Mouse (Mus musculus) embryonic facial prominence, embryonic 13.5 days (tissue): ENCODE measurements around the gene Hat1. TPM values are rescaled to one million over a fixed set of nuclear protein-coding genes. Genes with fewer than 3 reads are reported as not detected.

Experiments
- ATAC-seq: fragments of 200-750 bp; cut with Nextera tagmentation; 2 replicates; pipeline ENCODE4 v1.8.0; 2017; ENCODE audit warnings: low read depth; ENCODE audit not compliant: insufficient number of reproducible peaks, insufficient read depth, low FRiP score, low TSS enrichment
- H3K27ac ChIP-seq: fragments of 300-500 bp; sonication (generic); 2 replicates; pipeline ENCODE4 v1.5.1; 2015; ENCODE audit warnings: moderate library complexity, mild to moderate bottlenecking, inconsistent platforms
- H3K27me3 ChIP-seq: fragments of 300-500 bp; sonication (generic); 2 replicates; pipeline ENCODE4 v1.6.1; 2015; ENCODE audit warnings: mild to moderate bottlenecking, inconsistent platforms
- H3K36me3 ChIP-seq: fragments of 300-500 bp; sonication (generic); 2 replicates; pipeline ENCODE4 v1.6.1; 2015; ENCODE audit warnings: mild to moderate bottlenecking, inconsistent platforms
- H3K4me1 ChIP-seq: fragments of 300-500 bp; sonication (generic); 2 replicates; pipeline ENCODE4 v1.6.1; 2015; ENCODE audit warnings: inconsistent platforms
- H3K4me2 ChIP-seq: fragments of 300-500 bp; sonication (generic); 2 replicates; pipeline ENCODE4 v1.6.1; 2015; ENCODE audit warnings: moderate library complexity, mild to moderate bottlenecking, inconsistent platforms
- H3K4me3 ChIP-seq: fragments of 300-500 bp; sonication (generic); 2 replicates; pipeline ENCODE4 v1.5.1; 2015; ENCODE audit warnings: mild to moderate bottlenecking, inconsistent platforms
- H3K9ac ChIP-seq: fragments of 300-500 bp; sonication (generic); 2 replicates; pipeline ENCODE4 v1.6.1; 2015; ENCODE audit warnings: mild to moderate bottlenecking, inconsistent platforms
- H3K9me3 ChIP-seq: fragments of 300-500 bp; sonication (generic); 2 replicates; pipeline ENCODE4 v1.6.1; 2016; ENCODE audit warnings: inconsistent platforms
- WGBS: fragments of 180-500 bp; shearing (Covaris S2); methylation state at CpG from one replicate; pipeline ENCODE4 v1.1.7; 2015; ENCODE audit warnings: mixed read lengths; 5-methylcytosine and 5-hydroxymethylcytosine counted together
- polyA plus RNA-seq: library from polyadenylated mRNA; unstranded; fragments of >200 nt; fragmentation: Nextera tagmentation; extraction: Ambion mirVana; gene quantifications from 2 replicates; pipeline ENCODE4 v1.2.1, GENCODE M21; 2015

The Hat1 gene
- polyA plus RNA-seq, result 117 and 135 TPM in 2 replicates

DNA sequence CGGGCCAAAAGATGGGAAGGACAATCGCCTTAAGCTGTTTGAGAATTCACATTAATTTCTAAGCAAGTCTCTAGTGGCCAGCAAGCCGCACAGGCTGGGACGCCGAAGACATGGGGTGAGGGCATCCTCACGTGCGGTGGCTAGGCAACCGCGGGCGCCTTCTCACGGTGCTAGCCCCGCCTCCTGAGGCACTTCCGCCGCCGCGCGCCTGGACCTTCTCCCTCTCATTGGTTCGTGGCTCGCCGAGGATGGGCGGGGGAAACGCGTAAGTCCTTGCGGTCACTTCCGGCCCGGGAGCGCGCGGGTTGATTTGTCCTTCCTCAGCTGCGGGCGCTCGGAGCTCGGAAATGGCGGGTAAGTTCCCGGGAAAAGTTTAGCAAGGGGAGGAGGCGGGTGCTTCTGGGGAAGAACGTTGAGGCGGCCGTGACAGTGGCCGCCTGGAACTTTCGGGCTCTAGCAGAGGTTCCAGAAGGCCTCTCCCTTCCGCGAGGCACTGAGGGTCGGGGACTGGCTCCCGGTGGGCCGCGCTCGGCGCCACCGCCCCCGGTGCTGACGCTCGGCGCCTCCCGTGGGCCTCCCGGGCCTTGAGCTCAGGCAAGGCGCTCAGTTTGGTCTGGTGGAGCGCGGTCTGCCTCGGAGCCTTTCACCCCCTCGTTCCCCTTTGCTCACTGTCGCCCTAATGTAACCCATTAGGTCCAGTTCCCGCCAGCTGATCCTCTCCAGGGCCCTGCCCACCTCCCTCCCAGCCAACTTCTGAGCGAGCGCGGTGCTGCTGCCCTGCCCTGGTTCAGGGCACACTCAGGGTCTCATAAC, at the start of gene Hat1:
Gene Hat1, plus strand, starts transcription at position 8 of the 813 bp plus-strand sequence.
- WGBS, result under 1% methylated on average over 66 of the region's 66 CpGs
- peak; percentile 94 for ATAC-seq
- Histone ChIP-seq H3K27ac (peak within 1 kb of the TSS; percentile 84), H3K4me1 (peaks cover 6% of the 10 kb centered on the region), H3K9me3 (no peaks in the 10 kb centered on the region), H3K4me3 (peak within 1 kb of the TSS; percentile 91), H3K9ac (peak within 1 kb of the TSS; percentile 92), H3K4me2 (peak within 1 kb of the TSS; percentile 76), H3K27me3 (no peaks in the 10 kb centered on the region), H3K36me3 (peaks cover 23% of the 10 kb centered on the region)

DNA sequence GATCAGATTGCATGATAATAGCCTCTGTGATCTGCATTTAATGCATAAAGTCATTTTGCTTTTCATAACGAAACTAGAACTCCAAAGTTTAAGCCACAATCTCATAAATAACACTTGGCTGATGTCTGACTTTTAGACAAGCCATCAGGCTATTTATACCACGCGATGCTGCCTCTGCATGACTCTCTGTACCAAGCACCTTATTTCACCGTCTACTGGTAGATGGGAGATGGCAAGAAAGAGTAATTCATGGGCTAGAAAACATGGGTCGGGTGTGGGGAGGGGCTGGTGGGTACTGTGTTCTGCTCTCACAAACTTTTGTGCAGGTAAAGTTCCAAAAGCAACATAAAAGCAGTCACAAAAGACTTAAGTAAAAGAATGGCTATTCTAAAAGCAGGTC, 48.6 kb upstream of the Hat1 start:
- Histone ChIP-seq H3K36me3 (peaks cover 33% of the 10 kb centered on the region), H3K4me3 (no peak overlapping the region), H3K4me1 (no peaks in the 10 kb centered on the region), H3K9me3 (no peaks in the 10 kb centered on the region), H3K4me2 (no peak overlapping the region), H3K27ac (no peak overlapping the region), H3K27me3 (no peaks in the 10 kb centered on the region), H3K9ac (no peak overlapping the region)
- no peak for ATAC-seq
- WGBS, result 69% methylated on average over 5 of the region's 5 CpGs

DNA sequence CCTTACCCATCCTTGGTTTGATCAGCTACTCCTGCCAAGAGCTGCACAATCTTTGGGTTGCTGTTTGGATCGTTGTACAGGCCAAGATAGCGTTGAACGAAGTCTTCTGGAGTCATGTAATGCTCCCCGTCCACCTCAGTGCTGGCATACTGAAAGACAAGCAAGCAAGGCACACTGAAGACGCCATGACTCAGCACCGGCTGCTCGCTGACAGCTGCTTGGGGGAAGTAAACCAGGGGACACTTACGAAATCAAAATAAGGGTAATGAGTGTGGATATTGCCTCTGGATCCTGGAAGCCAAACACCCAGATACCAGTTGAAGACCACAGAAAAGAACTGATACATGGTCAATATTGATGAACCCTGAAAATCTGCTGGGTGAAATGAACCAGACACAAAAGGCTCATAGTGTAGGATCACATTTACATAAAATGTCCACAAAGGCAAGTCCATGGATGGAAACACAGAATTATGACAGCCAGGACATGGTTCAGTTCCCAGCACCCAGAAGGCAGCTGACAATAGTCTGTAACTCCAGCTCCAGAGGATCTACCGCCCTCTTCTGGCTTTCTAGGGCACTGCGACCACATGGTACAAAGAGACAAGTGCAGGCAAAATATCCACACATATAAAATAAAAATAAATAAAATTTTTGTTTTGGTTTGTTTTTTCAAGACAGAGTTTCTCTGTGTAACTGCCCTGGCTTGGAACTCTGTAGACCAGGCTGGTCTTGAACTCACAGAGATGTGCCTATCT, 44.7 kb upstream of the Hat1 start:
- no peaks in the 10 kb centered on the region for H3K9me3 ChIP-seq
- H3K27me3 ChIP-seq, result no peaks in the 10 kb centered on the region
- H3K4me2 ChIP-seq, result no peak overlapping the region
- no peak overlapping the region for H3K9ac ChIP-seq
- no peak overlapping the region for H3K27ac ChIP-seq
- H3K36me3 ChIP-seq, result peaks cover 24% of the 10 kb centered on the region
- 92% methylated on average over 10 of the region's 10 CpGs for WGBS
- H3K4me3 ChIP-seq, result no peak overlapping the region
- 0 out of 2 replicates have a peak, but pooled peaks cover 2% of the 10 kb centered on the region for H3K4me1 ChIP-seq
- no peak for ATAC-seq

DNA sequence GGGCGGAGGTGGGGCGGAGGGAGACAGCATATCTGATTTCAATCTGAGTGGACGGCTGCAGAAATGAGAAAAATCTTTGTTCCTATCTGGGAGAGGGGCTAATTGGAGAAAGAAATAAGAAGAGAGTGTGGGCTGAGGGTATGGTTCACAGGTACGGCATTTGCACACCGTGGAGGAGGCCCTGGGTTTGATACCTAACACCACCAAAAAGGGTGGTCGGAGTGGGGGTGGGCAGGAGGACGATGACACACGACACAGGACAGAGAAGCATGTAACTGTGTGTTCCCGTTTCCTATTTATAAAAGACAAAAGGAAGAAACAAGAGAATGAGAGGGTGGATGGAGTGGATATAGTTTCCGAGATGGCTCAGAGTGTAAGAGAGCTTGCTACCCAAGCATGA, 41.6 kb upstream of the Hat1 start:
- H3K4me2 ChIP-seq, result no peak overlapping the region
- peaks cover 8% of the 10 kb centered on the region for H3K4me1 ChIP-seq
- no peaks in the 10 kb centered on the region for H3K9me3 ChIP-seq
- no peaks in the 10 kb centered on the region for H3K27me3 ChIP-seq
- H3K36me3 ChIP-seq, result peaks cover 21% of the 10 kb centered on the region
- no peak overlapping the region for H3K27ac ChIP-seq
- no peak overlapping the region for H3K9ac ChIP-seq
- 68% methylated on average over 10 of the region's 10 CpGs for WGBS
- no peak for ATAC-seq
- no peak overlapping the region for H3K4me3 ChIP-seq

DNA sequence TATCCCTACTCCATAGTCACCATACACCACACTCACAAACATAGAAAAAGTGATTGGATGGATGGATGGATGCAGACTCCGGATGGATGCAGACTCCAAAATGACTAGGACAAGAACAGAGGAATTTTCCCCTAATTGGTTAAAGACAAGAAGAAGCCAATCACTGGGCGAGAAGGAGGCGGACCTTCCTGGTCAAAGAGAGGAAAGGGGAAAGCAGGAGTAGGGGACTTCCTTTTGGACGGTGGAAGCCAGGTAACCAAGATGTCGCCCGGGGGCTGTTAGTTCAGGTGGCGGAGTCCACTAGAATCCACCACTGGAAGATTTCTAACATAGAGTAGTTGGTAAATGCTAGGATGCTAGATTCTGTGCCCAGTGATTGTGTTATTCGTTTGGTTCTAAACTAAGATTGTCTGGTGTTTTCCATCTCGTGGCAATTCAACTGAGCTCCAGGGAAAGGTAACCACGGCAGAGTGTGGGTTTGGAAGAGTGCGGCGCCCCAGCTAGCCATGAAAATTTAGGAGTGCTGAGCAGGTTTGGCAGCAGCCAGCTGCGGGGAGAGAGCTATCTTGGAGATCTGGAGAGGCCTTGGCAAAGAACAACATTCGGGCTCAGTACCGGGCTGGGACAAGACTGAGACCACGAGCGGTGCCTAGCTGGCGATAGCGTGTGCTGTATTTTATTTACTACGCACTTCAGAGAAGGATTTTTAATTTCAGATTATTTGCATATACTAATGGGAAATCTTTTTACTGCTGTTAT, 40.8 kb upstream of the Hat1 start:
- ATAC-seq, result no peak
- Histone ChIP-seq H3K4me2 (no peak overlapping the region), H3K4me3 (no peak overlapping the region), H3K27ac (no peak overlapping the region), H3K4me1 (peaks cover 8% of the 10 kb centered on the region), H3K36me3 (peaks cover 14% of the 10 kb centered on the region), H3K9me3 (no peaks in the 10 kb centered on the region), H3K9ac (no peak overlapping the region), H3K27me3 (no peaks in the 10 kb centered on the region)
- 90% methylated on average over 20 of the region's 20 CpGs for WGBS

DNA sequence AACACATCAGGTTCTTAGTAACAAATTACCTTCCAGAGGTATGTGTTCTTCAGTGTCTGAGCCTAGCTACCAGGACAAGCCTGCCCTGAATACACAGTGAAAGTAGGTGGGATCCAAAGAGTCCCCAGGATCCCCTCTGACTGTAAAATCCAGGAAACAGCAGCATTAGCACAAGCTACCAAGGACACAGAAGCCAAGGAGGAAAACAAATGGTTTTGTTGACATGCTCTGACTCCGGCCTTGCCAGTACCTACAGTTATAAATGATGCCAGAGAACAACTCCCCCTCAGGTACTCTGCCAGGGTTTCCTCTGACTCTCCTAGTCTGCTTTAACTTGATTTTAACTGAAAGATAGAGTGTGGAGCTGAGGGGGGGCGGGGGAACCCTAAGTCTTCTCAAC, 39.2 kb upstream of the Hat1 start:
- no peaks in the 10 kb centered on the region for H3K36me3 ChIP-seq
- H3K27ac ChIP-seq, result no peak overlapping the region
- 68% methylated on average over 2 of the region's 2 CpGs for WGBS
- H3K27me3 ChIP-seq, result no peaks in the 10 kb centered on the region
- H3K4me3 ChIP-seq, result no peak overlapping the region
- H3K9ac ChIP-seq, result no peak overlapping the region
- no peak overlapping the region for H3K4me2 ChIP-seq
- ATAC-seq, result no peak
- H3K9me3 ChIP-seq, result no peaks in the 10 kb centered on the region
- peaks cover 8% of the 10 kb centered on the region for H3K4me1 ChIP-seq

DNA sequence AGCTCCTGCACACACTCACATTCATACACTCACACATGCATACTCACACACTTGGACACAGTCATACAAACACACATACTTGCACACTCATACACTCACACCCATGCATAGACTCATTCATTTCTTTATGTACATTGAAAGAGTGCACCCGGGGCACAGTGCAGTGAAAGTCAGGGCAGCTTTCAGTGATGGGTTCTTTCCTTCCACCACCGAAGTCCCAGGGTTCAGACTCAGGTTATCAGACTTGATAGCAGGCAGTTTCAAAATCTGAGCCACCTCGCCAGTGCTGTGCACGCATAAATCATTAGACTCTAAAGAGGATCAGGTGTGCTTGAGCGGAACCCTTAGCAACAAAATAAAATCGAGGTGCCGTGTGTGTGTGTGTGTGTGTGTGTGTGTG, 38.6 kb upstream of the Hat1 start:
- Histone ChIP-seq H3K27ac (no peak overlapping the region), H3K27me3 (no peaks in the 10 kb centered on the region), H3K36me3 (no peaks in the 10 kb centered on the region), H3K9ac (no peak overlapping the region), H3K4me1 (peaks cover 8% of the 10 kb centered on the region), H3K4me2 (no peak overlapping the region), H3K4me3 (no peak overlapping the region), H3K9me3 (no peaks in the 10 kb centered on the region)
- ATAC-seq, result no peak
- WGBS, result 71% methylated on average over 7 of the region's 7 CpGs

DNA sequence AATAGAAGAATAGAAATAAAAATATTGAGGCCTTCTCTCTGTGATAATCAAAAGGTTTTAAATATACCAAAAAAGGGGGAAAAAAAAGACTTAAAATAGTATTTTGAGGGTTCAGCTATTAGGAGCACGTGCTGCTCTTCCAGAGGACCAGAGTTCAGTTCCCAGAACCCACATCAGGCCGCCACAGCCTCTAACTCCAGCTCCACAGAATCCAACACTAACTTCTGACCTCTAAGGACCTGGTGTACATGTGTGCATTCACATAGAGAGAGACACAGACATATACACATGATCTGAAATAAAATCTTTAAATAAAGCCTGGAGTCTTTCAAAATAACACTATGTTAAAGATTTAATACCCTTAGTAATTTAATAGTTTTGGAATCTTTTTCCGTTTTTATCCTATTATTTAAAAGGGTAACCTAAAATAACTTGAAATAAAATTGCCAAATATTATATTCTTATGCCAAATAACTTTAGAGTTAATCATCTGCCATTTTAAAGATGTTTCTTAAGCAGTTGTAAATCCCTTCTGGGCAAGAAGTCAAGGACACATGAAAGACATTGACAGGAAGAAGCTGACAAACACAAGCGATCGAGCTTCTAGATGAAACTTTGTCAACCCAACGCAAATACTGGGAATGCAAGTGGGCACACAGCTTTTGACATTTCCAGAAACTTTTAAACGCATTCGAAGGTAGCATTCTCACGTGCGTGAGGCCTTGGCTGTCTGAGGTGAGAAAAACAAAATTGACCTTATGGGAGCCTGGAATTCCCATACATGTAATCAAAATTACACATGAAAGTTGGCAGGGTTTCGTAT, 37.6 kb upstream of the Hat1 start:
- 73% methylated on average over 11 of the region's 11 CpGs for WGBS
- no peak for ATAC-seq

DNA sequence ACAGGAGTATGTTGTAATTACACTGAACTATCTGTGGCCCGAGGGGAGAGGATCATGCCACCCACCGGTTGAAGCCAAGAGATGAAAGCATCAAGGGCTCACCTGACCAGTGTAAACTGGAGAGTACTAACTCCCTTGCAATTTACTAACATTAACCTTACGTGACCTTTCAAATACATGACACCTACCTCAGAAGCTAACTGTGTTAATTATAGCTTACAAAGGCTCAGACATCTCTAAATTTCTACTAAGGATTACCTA, 37.1 kb upstream of the Hat1 start:
- Histone ChIP-seq H3K27me3 (no peaks in the 10 kb centered on the region), H3K27ac (no peak overlapping the region), H3K36me3 (no peaks in the 10 kb centered on the region), H3K9ac (no peak overlapping the region), H3K4me2 (no peak overlapping the region), H3K9me3 (no peaks in the 10 kb centered on the region), H3K4me1 (peaks cover 8% of the 10 kb centered on the region), H3K4me3 (no peak overlapping the region)
- 67% methylated on average over 3 of the region's 3 CpGs for WGBS
- no peak for ATAC-seq

More for the DNA sequence above, 37.6 kb upstream of the Hat1 start:
- Histone ChIP-seq H3K9me3 (no peaks in the 10 kb centered on the region), H3K4me1 (peaks cover 8% of the 10 kb centered on the region), H3K4me3 (no peak overlapping the region), H3K27me3 (no peaks in the 10 kb centered on the region), H3K36me3 (no peaks in the 10 kb centered on the region), H3K4me2 (no peak overlapping the region), H3K27ac (no peak overlapping the region), H3K9ac (no peak overlapping the region)

DNA sequence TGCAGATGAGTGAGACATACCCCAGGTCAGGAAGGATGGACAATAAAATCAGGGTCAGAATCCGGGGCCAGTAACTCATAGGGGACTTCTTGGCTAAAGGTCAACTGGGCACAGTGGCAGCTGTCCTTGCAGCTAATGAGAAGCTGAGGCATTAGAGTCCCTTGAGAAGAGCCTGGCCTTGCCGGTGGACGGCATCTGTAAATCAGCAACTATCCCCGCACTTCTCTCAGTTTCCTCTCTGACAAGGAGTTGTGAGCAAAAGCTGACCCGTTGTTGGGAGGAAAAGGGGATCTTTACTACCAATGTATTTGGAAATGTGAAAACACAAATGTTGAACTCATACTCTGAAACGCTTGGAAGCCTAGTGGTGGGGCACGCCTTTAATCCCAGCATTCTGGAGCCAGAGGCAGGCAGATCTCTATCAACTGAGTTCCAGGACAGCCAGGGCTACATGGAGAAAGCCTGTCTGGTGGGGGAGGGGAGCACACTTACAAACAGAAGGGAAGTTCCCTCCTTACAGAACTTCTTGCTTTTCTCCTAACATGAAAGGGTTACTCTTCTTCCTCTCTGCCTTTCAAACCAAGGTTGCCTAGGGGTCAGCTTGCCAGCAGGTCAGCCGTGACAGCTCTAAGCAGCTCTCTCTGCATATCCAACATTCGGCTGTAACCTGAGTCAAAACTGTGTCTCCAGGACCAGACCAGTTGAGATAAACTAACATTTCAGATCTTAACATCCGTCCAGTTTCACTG, 35.3 kb upstream of the Hat1 start:
- WGBS, result 47% methylated on average over 10 of the region's 10 CpGs
- no peak overlapping the region for H3K4me3 ChIP-seq
- H3K4me2 ChIP-seq, result no peak overlapping the region
- no peaks in the 10 kb centered on the region for H3K9me3 ChIP-seq
- H3K9ac ChIP-seq, result no peak overlapping the region
- peaks cover 6% of the 10 kb centered on the region for H3K4me1 ChIP-seq
- no peaks in the 10 kb centered on the region; the same call in 1 of the 2 replicates for H3K36me3 ChIP-seq
- no peak for ATAC-seq
- no peak overlapping the region for H3K27ac ChIP-seq
- H3K27me3 ChIP-seq, result no peaks in the 10 kb centered on the region
